Mouse (Mus musculus) granulocyte monocyte progenitor cell, adult 5-6 weeks (primary cell): Measurements from ENCODE around the gene Otogl. TPM values are rescaled to one million over a fixed set of nuclear protein-coding genes. Genes with fewer than 3 reads are reported as not detected.

Experiments
- ATAC-seq: replicated peaks from 2 replicates; pipeline ENCODE4 v1.8.0; 2016; ENCODE audit warnings: mild to moderate bottlenecking, moderate TSS enrichment, inconsistent platforms; ENCODE audit not compliant: poor library complexity, severe bottlenecking
- total RNA-seq, 2 experiments: library from RNA; stranded (forward) in 1 of 2; stranded (reverse) in 1 of 2; fragments of 200-712, 200-1000 nt in 1 of 2; fragments of >200 nt in 1 of 2; fragmentation: Nextera tagmentation in 1 of 2; gene quantifications; 2 replicates each; pipeline ENCODE4 v1.2.3; 2014 to 2017

The Otogl gene
- total RNA-seq, 2 experiments from 2014 or later: 2.4 to 4.0 TPM

DNA sequence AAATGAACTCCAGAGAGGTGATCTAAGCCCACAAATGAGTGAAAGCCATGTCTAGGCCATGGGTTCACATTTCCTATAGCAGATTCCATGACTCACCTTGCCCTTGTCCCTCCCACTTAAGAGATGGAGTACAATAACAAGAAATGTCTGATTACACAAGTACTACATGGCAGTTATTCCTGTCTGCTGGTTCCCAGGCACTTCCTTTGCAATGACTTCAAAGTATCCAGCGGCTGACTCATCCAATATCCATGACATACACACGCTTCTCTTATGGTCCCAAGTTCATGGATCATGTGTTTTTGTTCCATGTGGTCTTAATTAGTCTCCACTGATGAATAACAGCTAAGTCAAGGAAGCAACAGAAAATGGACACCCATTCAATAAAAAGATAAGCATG lies 1.1 kb upstream of the Otogl start:
- no peak; the same call in 1 of the 2 replicates for ATAC-seq

- no peak for ATAC-seq
Observed at GRCm38 (mm10) chr10:107906453-107906852, 5.5 kb downstream of the Otogl start.

GRCm38 (mm10) chr10:107905274-107906034 lies 6.5 kb downstream of the Otogl start:
- ATAC-seq: no peak

DNA sequence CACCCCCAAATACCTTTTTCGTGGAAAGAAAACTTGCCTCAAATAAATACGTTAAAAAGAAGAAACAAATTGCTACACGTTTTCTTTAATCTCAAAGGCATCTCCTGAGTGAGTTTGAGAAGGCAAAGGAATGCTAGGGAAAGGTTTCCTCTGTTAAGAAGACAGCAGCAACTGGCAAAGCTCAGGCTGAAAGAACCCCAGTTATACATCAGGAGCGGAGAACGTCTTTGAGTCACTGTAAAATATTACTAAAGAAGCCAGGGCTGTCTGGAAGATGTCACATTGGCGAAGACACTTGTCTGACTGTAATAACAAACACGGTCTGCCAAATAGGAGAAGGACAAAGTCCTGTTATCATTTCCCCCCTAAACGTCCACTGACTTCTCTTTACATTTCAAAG lies 10.0 kb downstream of the Otogl start:
- ATAC-seq: no peak

DNA sequence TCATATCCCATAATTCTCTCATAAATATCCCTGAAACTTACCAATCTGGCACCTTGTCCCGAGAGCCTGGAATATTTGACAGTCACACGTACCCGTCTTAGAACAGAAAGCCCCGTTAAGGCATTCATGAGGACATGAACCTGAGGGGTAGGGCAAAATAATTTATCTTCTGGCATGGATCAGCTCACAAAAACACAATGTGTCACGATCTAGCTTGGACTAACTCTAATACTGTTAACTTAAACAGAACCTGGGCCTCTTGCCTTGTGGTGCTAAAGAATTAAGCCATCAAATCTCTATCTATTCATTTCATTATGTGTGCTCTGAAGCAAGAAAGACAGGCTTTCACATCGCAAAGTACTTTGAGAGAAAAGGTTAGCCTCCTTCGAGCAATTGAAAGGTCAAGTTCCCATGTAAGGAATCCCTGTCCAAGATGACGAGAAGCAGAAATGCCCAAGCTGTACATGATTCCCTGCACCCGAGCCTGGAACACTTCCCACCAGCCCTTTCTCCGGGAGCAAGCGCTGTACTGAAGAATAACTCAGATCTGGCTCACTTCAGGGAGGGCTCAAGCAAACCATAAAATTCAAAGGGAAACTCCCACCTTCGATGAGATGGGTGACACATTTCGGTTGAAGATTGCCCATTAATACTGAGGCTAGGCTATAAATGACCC lies 10.6 kb downstream of the Otogl start:
- no peak for ATAC-seq

- no peak for ATAC-seq
Observed at GRCm38 (mm10) chr10:107899946-107900345, 12.0 kb downstream of the Otogl start.

GRCm38 (mm10) chr10:107896158-107896557 lies 15.8 kb downstream of the Otogl start:
- ATAC-seq: peak; percentile 79

- ATAC-seq: no peak
Observed at GRCm38 (mm10) chr10:107894663-107895581, 17.0 kb downstream of the Otogl start.

DNA sequence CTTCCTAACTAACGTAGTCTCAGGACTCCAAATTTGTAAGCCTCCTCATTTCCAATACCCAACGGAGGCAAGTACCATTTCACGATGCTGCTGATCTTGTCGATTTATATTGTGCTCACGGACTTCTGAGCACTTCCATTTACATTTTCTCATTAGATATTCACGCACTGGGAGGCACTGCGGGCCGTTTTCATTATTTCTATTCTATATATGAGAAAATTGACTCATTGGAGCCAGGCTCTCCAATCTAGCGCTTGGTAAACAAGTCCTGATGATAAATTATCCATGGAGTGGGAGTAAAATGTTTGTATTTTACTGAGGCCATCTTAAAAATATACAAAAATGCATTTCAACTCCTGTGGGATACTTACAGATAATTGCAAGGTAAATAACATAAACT lies 21.5 kb downstream of the Otogl start:
- ATAC-seq: no peak

- ATAC-seq: peak; percentile 94
Observed at GRCm38 (mm10) chr10:107872542-107872941, 39.4 kb downstream of the Otogl start.

DNA sequence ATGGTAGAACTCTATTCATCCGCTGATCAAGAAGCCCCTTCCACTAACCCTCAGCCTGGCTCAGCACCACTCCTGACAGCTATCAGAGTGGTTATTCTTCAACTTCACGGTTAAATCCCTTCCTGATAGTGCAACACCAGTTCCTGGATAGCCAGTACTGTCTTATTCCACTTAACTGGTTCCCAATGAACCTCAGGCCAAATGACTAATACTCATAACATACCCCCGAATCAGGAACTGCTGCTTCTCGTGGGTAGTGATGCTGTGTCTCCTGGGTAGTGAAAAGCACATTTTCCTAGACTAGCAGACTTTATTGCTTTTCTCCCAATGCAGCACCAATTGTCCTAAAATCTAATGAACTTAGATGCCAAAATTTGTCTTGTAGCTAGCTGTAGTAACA lies 39.8 kb downstream of the Otogl start:
- ATAC-seq: peak; percentile 69

DNA sequence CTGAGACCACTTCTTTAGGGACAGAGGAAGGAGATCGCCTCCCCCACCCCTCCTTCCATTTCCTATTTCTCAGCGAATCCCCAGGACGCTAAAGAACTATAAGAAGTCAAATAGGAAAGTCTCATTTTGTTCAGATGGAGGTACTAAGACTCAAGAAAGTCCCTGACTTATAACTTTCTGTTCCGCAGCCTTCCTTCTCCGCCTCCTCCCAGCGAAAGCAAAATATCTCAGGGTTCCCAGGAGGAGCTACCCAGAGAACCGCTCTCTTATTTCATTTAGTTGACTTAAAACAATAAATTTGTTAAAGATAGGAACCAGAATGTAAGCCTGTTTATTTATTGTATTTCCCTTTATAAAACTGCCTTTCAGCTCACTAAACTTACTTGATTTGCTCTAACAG lies 41.4 kb downstream of the Otogl start:
- ATAC-seq: no peak

- ATAC-seq: peak; percentile 55
Observed at GRCm38 (mm10) chr10:107868904-107869303, 43.0 kb downstream of the Otogl start.

GRCm38 (mm10) chr10:107867414-107867813 lies 44.5 kb downstream of the Otogl start:
- ATAC-seq: no peak

DNA sequence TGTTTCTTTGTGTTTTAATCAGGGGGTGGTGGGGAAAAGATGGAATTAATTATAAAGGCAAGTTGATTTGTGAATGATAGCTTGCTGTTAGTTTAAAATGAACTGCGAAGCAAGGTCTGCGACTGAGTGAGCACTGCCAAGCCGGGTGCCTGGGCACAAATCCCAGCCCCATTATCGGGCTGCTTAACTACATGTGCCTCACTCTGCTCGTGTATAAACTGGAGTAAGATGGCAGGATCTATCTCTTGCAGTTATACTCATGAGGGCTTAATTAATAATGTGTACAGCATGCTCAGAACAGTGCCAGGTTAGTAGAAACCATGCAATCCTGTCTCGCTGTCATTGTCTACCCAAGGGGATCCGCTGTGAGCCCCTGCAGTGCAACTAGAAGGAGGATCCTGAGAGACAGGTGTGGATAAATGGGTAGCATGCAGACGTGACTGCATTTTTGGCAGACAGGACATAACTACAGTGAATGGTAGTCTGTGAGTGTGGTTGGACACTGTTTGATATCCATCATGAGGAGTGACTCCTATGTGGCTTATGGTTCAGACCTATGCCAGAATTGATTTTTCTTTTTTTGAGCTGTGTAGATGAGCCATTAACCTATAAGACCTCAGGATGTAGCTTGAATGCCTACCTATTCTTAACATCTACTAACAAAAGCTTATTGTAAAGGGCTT lies 51.6 kb downstream of the Otogl start:
- no peak for ATAC-seq

DNA sequence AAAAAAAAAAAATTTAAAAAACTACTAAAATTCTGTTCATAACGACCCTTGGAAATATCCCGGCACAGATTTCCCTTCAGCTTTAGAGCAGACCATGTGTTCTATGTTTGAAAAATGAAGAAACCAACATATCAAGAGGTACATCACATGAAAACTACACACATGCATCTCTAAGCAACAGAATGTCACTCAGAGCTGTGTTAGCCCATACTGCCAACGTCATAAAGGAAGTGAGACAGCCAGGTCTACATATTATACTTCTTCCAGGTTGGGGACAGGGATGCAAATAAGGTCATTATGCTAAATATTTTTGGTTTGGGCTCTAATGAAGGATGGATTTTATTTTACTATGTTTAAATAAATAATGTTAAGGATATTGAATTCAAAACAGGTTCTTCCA lies 52.7 kb downstream of the Otogl start:
- peak; percentile 54 for ATAC-seq

- ATAC-seq: peak; percentile 96
Observed at GRCm38 (mm10) chr10:107858684-107859083, 53.2 kb downstream of the Otogl start.

DNA sequence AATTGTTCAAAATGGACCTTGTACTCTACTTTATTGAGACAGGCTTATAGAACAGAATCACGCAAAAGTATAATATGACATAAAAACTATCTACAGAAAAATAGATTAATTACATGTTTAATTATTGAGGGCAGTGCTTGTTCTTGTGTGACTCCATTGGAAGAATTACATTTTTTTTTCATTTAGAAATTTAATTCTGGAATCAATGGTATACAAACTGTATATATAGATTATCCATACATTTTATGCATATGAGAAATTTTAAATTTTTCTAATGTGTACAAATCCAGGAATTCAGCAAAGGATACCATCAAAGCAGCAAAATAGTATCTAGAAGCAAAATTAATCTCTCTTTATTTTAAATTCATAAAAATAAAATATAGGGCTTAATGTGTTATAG lies 67.0 kb downstream of the Otogl start:
- ATAC-seq: no peak

- no peak for ATAC-seq
Observed at GRCm38 (mm10) chr10:107834452-107835239, 77.3 kb downstream of the Otogl start.
